Mouse (Mus musculus) embryo, embryonic 10.5 days (tissue): ENCODE data around the gene Ccdc162.

Experiments
- DNase-seq: peaks from one replicate; pipeline ENCODE4 v3.0.0-alpha.2; 2015; ENCODE audit warnings: low spot score

The Ccdc162 gene

GRCm38 (mm10) chr10:41488877-41489276 is 227.6 kb downstream of the Ccdc162 start:
- no peak for DNase-seq
